ENCODE assay signal across 11 mouse cellular contexts in genomic region chr19:10723084-10723483, GRCm38 (mm10). TPM values are rescaled to one million over a fixed set of nuclear protein-coding genes. Genes with fewer than 3 reads are reported as not detected.
DNase-seq lines count a peak whose midpoint lies in the region; ATAC-seq and TF ChIP-seq lines count a peak whose summit lies in the region.
"Had no signal": no experiment of that assay in that cellular context is flagged by ENCODE, and none has a peak within 500 bp of the region (broad histone marks: within the 10 kb centered on the region; RNA-seq: fewer than 3 reads in every experiment).

No protein-coding gene starts in this region.

- no peak overlapping the region for H3K27ac ChIP-seq in kidney, embryonic 16.5 days (ENCODE audit: low read length)
- peak overlapping the region; percentile 72 for H3K27ac ChIP-seq in embryonic facial prominence, embryonic 15.5 days (replicated peaks)
- peak overlapping the region; percentile 67 for H3K27ac ChIP-seq in stomach, embryonic 15.5 days
- H3K27ac ChIP-seq in thymus, adult 2 months (ENCODE audit: control insufficient read depth, insufficient read depth, low read length) = no peak overlapping the region

- H3K4me3 ChIP-seq in kidney, embryonic 16.5 days (ENCODE audit: low read length) = no peak overlapping the region
- no peak overlapping the region for H3K4me3 ChIP-seq in embryonic facial prominence, embryonic 15.5 days (replicated peaks)
- H3K4me3 ChIP-seq in stomach, embryonic 15.5 days (replicated peaks) = no peak overlapping the region
- H3K4me3 ChIP-seq in thymus, adult 2 months (ENCODE audit: control insufficient read depth, insufficient read depth, low read length) = no peak overlapping the region
- H3K4me3 ChIP-seq: myocyte had no signal

- no peaks in the 10 kb centered on the region for H3K27me3 ChIP-seq in kidney, embryonic 16.5 days (ENCODE audit: insufficient read depth, low read length)
- no peaks in the 10 kb centered on the region for H3K27me3 ChIP-seq in embryonic facial prominence, embryonic 15.5 days
- H3K27me3 ChIP-seq in stomach, embryonic 15.5 days (replicated peaks) = no peaks in the 10 kb centered on the region
- H3K27me3 ChIP-seq in thymus, adult 2 months (ENCODE audit: control insufficient read depth, insufficient read depth, low read length) = no peaks in the 10 kb centered on the region

- H3K9me3 ChIP-seq in kidney, embryonic 16.5 days (ENCODE audit: low read length) = no peaks in the 10 kb centered on the region
- no peaks in the 10 kb centered on the region for H3K9me3 ChIP-seq in embryonic facial prominence, embryonic 15.5 days (replicated peaks)
- H3K9me3 ChIP-seq in stomach, embryonic 15.5 days = no peaks in the 10 kb centered on the region

- no peak for TF ChIP-seq CTCF in thymus, adult 2 months (IDR thresholded peaks at IDR 0.05; ENCODE audit: borderline replicate concordance, control insufficient read depth, extremely low read depth, insufficient read depth, low read length, poor library complexity)

- no peak for TF ChIP-seq POLR2A in thymus, adult 2 months (IDR thresholded peaks at IDR 0.05; ENCODE audit: control insufficient read depth, extremely low read depth, insufficient read depth, low read length, poor library complexity)

- WGBS in kidney, embryonic 16.5 days = 9% methylated on average over 13 of the region's 13 CpGs
- WGBS in embryonic facial prominence, embryonic 15.5 days = 28% methylated on average over 13 of the region's 13 CpGs
- 18% methylated on average over 13 of the region's 13 CpGs for WGBS in stomach, embryonic 15.5 days
- 77% methylated on average over 13 of the region's 13 CpGs for WGBS in thymus, adult 2 months

- H3K36me3 ChIP-seq in kidney, embryonic 16.5 days (ENCODE audit: insufficient read depth, low read length) = no peaks in the 10 kb centered on the region
- H3K36me3 ChIP-seq in embryonic facial prominence, embryonic 15.5 days = no peaks in the 10 kb centered on the region
- H3K36me3 ChIP-seq in stomach, embryonic 15.5 days = no peaks in the 10 kb centered on the region
- peaks cover 88% of the 10 kb centered on the region for H3K36me3 ChIP-seq in thymus, adult 2 months (ENCODE audit: control insufficient read depth, insufficient read depth, low read length)

- ATAC-seq in frontal cortex, adult (ENCODE audit: low TSS enrichment) = peak; percentile 48; the same call in 1 of the 2 replicates
- ATAC-seq in kidney, embryonic 16.5 days (ENCODE audit: low FRiP score, low TSS enrichment) = peak; percentile 57; the same call in 1 of the 2 replicates
- no peak for ATAC-seq in embryonic facial prominence, embryonic 15.5 days (ENCODE audit: insufficient number of reproducible peaks, low FRiP score, low TSS enrichment, low read depth)
- ATAC-seq in stomach, embryonic 15.5 days (ENCODE audit: insufficient read depth, low FRiP score, low read depth) = no peak

- no peak overlapping the region for H3K9ac ChIP-seq in kidney, embryonic 16.5 days (replicated peaks; ENCODE audit: low read length)
- no peak overlapping the region for H3K9ac ChIP-seq in embryonic facial prominence, embryonic 15.5 days
- H3K9ac ChIP-seq in stomach, embryonic 15.5 days = no peak overlapping the region

- peaks cover 27% of the 10 kb centered on the region for H3K4me1 ChIP-seq in kidney, embryonic 16.5 days (ENCODE audit: insufficient read depth, low read length)
- peaks cover 34% of the 10 kb centered on the region for H3K4me1 ChIP-seq in embryonic facial prominence, embryonic 15.5 days
- H3K4me1 ChIP-seq in stomach, embryonic 15.5 days = 0 out of 2 replicates have a peak, but pooled peaks cover 17% of the 10 kb centered on the region
- peaks cover 29% of the 10 kb centered on the region; the same call in 1 of the 2 replicates for H3K4me1 ChIP-seq in thymus, adult 2 months (replicated peaks; ENCODE audit: control insufficient read depth, insufficient read depth, low read length)

- no peak for DNase-seq in frontal cortex, adult 2 months (ENCODE audit: extremely low spot score in 1 of 2, low spot score in 1 of 2)
- no peak for DNase-seq in kidney, postnatal 36 days
- DNase-seq in thymus, adult 2 months = no peak
- DNase-seq: kidney, adult 11 months; thymus, postnatal 36 days had no signal

- no peak overlapping the region for H3K4me2 ChIP-seq in kidney, embryonic 16.5 days (replicated peaks; ENCODE audit: low read depth, low read length)
- H3K4me2 ChIP-seq in embryonic facial prominence, embryonic 15.5 days (replicated peaks) = no peak overlapping the region
- no peak overlapping the region; the same call in 1 of the 2 replicates for H3K4me2 ChIP-seq in stomach, embryonic 15.5 days
- H3K4me2 ChIP-seq: liver, embryonic 11.5 days had no signal

RNA-seq across cellular contexts. Expression of gene Cd5, which starts 15.7 kb away (rescaled TPM):
- polyA plus RNA-seq in frontal cortex, adult 2 months (2012; rRNA removed) = 0.14 and 0.17 TPM in 2 replicates
- polyA plus RNA-seq in kidney, embryonic 16.5 days (2015; fragmentation: Nextera tagmentation; extraction: Ambion mirVana) = 0.19 and 0.31 TPM in 2 replicates
- 0.81 and 1.3 TPM in 2 replicates for polyA plus RNA-seq in embryonic facial prominence, embryonic 15.5 days (2015; fragmentation: Nextera tagmentation; extraction: Ambion mirVana)
- polyA plus RNA-seq in stomach, embryonic 15.5 days (2015; fragmentation: Nextera tagmentation; extraction: Ambion mirVana) = 0.85 and 1.9 TPM in 2 replicates
- polyA plus RNA-seq in thymus, adult 2 months (2012; rRNA removed) = 250 and 282 TPM in 2 replicates
- polyA plus RNA-seq: liver, embryonic 11.5 days; myocyte had no signal

RNA-seq across cellular contexts. Expression of gene Vps37c, which starts 34.5 kb away (rescaled TPM):
- 22.6 and 25.1 TPM in 2 replicates for polyA plus RNA-seq in frontal cortex, adult 2 months (2012; rRNA removed)
- polyA plus RNA-seq in kidney, embryonic 16.5 days (2015; fragmentation: Nextera tagmentation; extraction: Ambion mirVana) = 36.2 and 37.6 TPM in 2 replicates
- polyA plus RNA-seq in embryonic facial prominence, embryonic 15.5 days (2015; fragmentation: Nextera tagmentation; extraction: Ambion mirVana) = 43.0 and 47.0 TPM in 2 replicates
- polyA plus RNA-seq in stomach, embryonic 15.5 days (2015; fragmentation: Nextera tagmentation; extraction: Ambion mirVana) = 34.0 and 40.2 TPM in 2 replicates
- 38.2 and 40.4 TPM in 2 replicates for polyA plus RNA-seq in thymus, adult 2 months (2012; rRNA removed)

RNA-seq across cellular contexts. Expression of gene Pga5, which starts 45.2 kb away (rescaled TPM):
- 0.17 and 0.46 TPM in 2 replicates for polyA plus RNA-seq in frontal cortex, adult 2 months (2012; rRNA removed)
- not detected in 2 replicates for polyA plus RNA-seq in kidney, embryonic 16.5 days (2015; fragmentation: Nextera tagmentation; extraction: Ambion mirVana)
- not detected in 2 replicates for polyA plus RNA-seq in embryonic facial prominence, embryonic 15.5 days (2015; fragmentation: Nextera tagmentation; extraction: Ambion mirVana)
- 28.0 and 59.2 TPM in 2 replicates for polyA plus RNA-seq in stomach, embryonic 15.5 days (2015; fragmentation: Nextera tagmentation; extraction: Ambion mirVana)
- 0.46 and 0.59 TPM in 2 replicates for polyA plus RNA-seq in thymus, adult 2 months (2012; rRNA removed)
- polyA plus RNA-seq: liver, embryonic 11.5 days had no signal

Comparison
In these comparisons a context has a peak if more than half of its experiments do, and no peak if none do; other contexts are left out.
1. ATAC-seq: peak in frontal cortex, adult (single experiment) and kidney, embryonic 16.5 days (single experiment); none in embryonic facial prominence, embryonic 15.5 days (single experiment) and stomach, embryonic 15.5 days (single experiment).
2. H3K27ac ChIP-seq: peak in embryonic facial prominence, embryonic 15.5 days (single experiment) and stomach, embryonic 15.5 days (single experiment); none in kidney, embryonic 16.5 days (single experiment) and thymus, adult 2 months (single experiment).
3. RNA of gene Cd5, which starts 15.7 kb away (polyA plus RNA-seq): 250 to 282 TPM in thymus, adult 2 months; 0.85 to 1.9 TPM in stomach, embryonic 15.5 days, 0.81 to 1.3 TPM in embryonic facial prominence, embryonic 15.5 days, 0.19 to 0.31 TPM in kidney, embryonic 16.5 days and 0.14 to 0.17 TPM in frontal cortex, adult 2 months; every median in the first group is over 10 times any median in the second.
4. RNA of gene Pga5, which starts 45.2 kb away (polyA plus RNA-seq): 28.0 to 59.2 TPM in stomach, embryonic 15.5 days; 0.46 to 0.59 TPM in thymus, adult 2 months, 0.17 to 0.46 TPM in frontal cortex, adult 2 months, not detected in embryonic facial prominence, embryonic 15.5 days and not detected in kidney, embryonic 16.5 days; every median in the first group is over 10 times any median in the second.